Mouse (Mus musculus): ENCODE results near the gene Epb41. TPM values are rescaled to one million over a fixed set of nuclear protein-coding genes. Genes with fewer than 3 reads are reported as not detected.

Gene Epb41
- total RNA-seq, 4 experiments from 2014 or later = 114 to 129 (median 121) TPM

DNA sequence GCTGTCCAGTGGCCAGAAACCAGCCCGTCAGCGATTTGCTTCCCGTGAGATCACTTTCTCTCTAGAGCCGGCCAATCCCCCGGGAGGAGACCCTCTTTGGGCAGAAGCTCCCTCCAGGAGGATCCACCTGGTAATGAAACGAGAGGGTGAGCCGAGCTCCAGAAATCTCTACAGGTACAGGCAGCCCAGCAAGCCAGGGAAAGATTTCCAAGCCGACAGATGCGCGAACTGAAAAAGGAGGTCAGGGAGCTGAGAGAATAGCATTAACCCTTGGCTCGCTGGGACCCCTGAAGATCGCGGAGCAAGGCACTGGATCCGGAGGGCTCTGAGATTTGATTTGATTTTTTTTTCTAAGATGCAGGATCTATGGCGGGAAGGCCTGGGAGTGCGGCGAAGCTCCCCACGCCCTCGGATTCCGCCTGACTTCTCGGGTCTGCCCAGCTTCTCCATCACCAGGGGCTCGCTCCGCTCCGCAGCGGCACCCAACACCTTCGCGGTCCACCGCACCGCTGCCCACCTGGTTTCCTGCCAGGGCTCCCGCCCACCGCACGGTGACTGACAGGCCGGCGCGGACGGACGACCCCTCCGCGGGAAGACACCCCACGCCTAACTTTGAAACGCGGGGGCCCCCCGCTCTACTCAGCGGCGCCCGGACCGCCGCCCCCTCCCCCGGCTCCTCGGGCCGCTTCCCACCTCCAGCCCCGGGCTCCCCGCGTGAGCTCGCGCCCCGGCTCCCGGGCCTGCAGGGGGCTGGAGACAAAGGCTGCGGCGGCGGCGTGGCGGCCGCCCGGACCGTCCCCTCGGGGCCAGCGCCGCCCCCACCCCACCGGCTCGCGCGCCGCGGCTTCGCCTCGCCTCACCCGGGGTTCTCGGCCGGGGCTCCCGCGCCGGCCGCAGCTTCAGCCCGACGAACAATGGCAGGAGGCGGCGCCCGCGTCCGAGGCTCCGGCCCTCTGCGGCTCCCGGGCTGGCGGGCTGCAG, 26.8 kb downstream of the Epb41 start:
- peak in 1 of 2 experiments; percentile 13 for DNase-seq (ENCODE audit: low spot score in 2 of 2)

GRCm38 (mm10) chr4:132043726-132044125, 31.4 kb downstream of the Epb41 start:
- no peak for DNase-seq (ENCODE audit: low spot score in 2 of 2)

DNA sequence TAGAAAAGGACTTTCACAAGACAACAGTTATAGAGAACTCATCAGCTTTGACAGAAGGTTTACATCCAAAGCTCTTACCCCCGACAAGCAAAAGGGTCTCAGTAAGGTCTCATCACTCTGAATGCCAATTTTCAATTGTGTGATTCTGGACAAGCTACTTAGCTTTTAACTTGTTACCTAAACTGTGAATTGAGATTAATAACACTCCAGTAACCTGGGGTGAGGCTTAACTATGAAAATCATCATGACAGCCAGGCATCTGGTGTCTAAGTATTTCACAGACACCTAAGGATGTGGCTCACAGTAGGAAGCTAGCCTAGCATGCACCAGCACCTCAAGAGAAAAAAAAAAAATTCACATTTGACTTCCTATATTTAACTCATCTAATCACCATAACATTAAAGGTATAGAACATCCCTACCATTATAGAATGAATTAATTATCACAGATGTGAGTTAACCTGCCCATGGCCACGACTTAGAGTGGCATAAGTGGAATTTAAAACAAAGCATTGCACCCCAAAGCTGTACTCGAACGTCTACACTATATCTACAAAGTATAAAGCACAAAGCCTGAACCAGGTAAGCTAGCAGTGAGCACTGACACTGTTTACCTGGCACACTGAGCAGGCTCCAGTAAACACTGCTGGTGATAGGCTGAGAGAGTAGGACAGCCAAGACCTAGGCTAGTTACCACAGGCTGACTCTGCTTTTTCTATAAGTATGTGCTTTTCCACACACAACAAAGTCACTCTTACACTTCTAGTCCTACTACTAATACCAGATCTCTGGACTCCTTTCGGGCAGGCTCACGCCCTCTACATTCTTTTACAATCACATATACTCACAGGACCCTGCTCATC, 33.4 kb downstream of the Epb41 start:
- DNase-seq (ENCODE audit: low spot score in 2 of 2) = no peak

DNA sequence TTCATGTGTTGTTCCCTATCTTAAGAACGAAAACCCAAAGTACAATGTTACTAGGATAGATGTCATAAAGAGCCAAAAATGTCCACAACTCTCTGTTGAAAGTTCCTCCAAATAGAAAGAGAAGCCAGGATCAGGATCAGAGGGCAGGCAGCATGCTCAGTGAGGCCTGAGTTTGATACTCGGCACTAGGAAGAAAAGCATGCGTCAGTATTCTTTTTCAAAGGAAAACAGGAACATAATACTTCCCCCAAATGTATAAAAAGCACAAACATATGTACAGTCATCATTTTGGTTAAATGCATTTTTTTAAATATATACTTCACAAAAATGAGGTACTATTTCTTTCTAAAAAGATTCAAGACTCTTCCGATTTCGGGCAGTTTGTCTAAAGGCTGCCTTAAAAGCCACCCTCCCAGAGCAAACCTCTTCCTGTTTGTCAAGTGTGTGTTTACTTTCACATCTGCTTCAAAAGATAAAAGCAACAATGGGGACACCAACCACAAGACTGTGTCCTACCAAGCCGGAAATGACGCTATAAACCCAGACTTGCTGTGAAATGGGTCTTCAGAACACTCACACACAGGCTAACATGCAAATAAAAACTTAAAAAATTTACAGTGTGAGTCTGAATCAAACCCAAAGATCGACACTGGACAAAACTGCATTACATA, 35.0 kb downstream of the Epb41 start:
- no peak for DNase-seq (ENCODE audit: low spot score in 2 of 2)

- no peak for DNase-seq (ENCODE audit: low spot score in 2 of 2)
Measured at GRCm38 (mm10) chr4:132039521-132039920, 35.6 kb downstream of the Epb41 start.

- DNase-seq (ENCODE audit: low spot score in 2 of 2) = no peak
Measured at GRCm38 (mm10) chr4:132038809-132039208, 36.3 kb downstream of the Epb41 start.

GRCm38 (mm10) chr4:132037991-132038390, 37.1 kb downstream of the Epb41 start:
- no peak for DNase-seq (ENCODE audit: low spot score in 2 of 2)

DNA sequence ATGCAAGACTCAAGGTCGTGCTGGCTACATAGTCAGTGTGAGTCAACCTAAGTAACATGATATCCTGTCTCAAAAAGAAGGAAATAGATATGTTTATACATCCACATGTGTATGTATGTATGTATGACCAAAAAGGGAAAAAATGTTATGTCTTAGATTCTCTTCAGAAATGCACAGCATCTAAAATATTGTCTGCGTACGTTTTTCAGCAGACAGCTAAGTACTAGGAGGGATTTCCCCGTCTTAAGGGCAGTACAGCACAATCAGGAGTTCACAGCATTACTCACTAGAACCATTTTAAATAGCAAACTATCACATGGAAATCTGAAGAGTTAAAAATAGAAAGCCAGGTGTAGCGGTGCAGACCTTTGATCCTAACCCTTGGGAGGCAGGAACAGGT, 38.0 kb downstream of the Epb41 start:
- no peak for DNase-seq (ENCODE audit: low spot score in 2 of 2)

DNA sequence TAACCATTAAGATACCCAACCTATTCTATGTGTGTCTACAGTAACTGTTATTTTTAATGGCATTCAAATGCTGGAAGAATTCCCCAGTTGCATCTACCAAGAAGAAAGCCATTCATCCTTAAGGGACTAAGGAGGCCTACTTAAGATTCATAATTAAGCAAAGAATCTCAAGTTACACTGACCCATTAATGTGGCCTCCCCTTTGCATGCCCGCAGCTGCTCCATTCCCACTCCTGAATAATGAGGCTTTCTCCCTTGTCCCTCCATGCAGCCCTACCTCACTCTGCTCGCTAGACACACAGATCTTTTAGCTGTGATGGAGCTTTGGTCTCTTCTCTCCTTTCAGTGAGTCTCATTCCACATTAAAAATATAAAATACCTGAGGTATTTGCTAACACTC, 40.9 kb downstream of the Epb41 start:
- no peak for DNase-seq (ENCODE audit: low spot score in 2 of 2)

DNA sequence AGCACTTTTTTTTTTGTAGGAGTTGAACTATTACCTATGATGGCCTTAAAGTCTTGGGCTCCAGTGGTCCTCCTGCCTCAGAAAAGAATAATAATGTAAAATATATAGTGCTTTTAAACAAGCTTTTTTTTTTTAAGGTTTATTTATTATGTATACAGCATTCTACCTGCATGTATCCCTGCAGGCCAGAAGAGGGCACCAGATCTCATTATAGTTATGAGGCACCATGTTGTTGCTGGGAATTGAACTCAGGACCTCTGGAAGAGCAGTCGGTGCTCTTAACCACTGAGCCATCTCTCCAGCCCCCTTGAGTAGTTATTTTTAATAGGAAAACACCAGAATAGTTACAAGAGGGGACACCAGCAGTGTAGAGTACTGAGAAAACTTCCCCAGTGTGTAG, 41.9 kb downstream of the Epb41 start:
- no peak for DNase-seq (ENCODE audit: low spot score in 2 of 2)

DNA sequence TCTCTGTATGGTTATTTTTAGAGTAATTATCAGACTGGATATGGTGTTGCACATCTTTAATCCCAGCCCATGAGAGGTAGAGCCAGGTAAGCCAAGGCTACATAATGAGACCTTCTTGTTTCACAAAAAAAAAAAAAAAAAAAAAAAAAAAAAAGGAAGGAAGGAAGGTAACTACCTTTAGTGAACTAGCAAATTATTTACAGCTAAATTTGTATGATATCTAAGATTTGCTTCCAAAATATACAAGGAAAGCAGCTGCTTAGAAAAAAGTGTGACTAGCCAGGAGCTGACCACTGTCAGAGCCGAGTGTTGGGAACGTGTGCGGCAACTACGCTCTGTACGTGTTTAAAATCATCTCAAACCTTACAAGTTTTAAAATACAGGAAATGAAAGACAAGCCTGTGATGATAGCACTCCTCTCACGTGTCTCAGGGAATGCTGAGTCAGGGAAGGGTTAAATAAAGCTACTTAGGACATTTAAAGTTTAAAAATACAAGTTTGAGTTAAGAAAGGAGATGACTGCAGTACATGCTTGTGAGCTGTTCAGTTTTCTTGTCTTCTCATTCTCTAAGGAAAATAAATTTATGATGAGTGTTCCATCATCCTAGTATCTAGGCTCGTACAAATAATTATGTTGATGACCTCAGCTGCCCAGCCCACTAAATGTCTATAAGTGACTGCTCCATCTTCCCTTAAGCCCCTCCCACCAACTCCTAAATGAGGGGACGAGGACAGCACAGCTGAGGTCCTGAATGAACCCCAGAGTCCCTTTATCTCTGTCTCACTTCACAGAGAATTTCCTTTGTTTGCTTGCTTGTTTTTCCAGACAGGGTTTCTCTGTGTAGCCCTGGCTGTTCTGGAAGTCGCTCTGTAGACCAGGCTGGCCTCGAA, 45.0 kb downstream of the Epb41 start:
- DNase-seq (ENCODE audit: low spot score in 2 of 2) = no peak

DNA sequence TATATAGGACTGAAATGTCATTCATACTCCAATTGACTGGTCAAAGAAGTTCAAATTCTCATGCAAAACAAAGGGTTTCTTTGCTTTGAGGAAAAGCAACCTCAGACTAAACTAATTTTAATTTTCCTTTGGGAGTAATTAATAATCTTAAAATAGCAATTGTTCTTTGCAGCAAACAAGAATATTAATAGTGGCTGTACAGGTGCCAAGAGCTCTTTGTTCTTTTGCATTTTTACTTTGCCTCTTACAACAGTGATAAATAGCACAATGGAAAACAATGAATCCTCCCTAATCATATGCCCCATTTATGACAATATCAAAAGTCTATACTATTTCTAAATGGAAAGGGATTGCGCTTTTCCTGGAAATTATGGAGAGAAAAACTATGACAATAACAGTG, 47.3 kb downstream of the Epb41 start:
- no peak for DNase-seq (ENCODE audit: low spot score in 2 of 2)

GRCm38 (mm10) chr4:132027167-132027566, 48.0 kb downstream of the Epb41 start:
- no peak for DNase-seq (ENCODE audit: low spot score in 2 of 2)

- DNase-seq (ENCODE audit: low spot score in 2 of 2) = no peak
Measured at GRCm38 (mm10) chr4:132025738-132026527, 49.2 kb downstream of the Epb41 start.

DNA sequence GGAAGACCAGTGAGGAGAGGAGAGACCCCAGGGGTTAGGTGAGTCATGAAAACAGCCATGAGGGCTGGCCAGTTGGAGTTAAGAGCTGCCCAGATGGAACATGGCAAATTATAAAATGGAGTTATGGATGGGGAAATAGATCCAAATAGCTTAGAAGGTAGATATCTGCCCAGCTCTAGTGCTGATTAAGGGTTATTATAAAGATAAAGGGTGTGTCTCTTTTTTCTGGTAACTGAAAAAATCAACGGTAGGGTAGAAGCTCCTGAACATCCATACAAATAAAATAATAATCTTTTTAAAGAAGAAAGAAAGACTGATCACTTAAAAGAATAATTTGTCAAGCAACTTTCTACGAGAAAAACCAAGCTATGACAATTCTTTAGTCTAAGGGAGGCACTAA, 49.9 kb downstream of the Epb41 start:
- DNase-seq (ENCODE audit: low spot score in 2 of 2) = no peak

DNA sequence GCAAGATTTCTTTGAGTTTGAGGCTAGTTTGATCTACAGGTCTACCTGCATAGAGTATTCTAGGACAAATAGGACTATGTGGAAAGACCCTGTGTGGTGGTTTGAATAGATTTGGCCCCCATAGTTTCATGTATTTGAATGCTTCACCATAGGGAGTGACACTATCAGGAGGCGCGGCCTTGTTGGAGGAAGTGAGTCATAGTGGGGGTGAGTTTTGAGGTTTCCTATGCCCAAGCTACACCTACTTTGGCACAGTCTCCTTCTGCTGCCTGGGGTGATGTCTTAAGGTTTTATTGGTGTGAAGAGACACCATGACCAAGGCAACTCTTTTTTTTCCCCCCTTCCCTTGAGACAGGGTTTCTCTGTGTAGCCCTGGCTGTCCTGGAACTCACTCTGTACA, 51.3 kb downstream of the Epb41 start:
- DNase-seq (ENCODE audit: low spot score in 2 of 2) = no peak

GRCm38 (mm10) chr4:132022639-132023038, 52.5 kb downstream of the Epb41 start:
- DNase-seq (ENCODE audit: low spot score in 2 of 2) = no peak

GRCm38 (mm10) chr4:132021883-132022282, 53.2 kb downstream of the Epb41 start:
- DNase-seq (ENCODE audit: low spot score in 2 of 2) = no peak

GRCm38 (mm10) chr4:132018547-132018946, 56.6 kb downstream of the Epb41 start:
- DNase-seq (ENCODE audit: low spot score in 2 of 2) = no peak

DNA sequence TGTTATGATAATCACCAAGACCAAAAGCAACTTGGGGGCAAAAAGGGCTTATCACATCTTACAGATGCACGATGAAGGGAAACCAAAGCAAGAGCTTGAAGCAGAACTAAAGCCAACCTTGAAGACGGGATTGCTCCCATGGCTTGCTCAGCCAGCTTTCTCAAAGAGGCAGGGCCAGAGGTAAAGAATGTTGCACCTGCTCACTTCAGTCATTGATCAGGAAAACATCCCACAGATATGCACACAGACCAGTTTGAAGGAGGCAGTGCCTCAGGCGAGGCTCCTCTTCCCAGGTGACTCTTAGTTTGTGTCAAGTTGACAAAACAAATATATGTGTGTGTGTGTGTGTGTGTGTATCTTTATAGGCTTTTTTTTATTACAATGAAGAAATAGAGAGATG, 59.7 kb downstream of the Epb41 start:
- DNase-seq (ENCODE audit: low spot score in 2 of 2) = no peak
